Mouse (Mus musculus) liver, embryonic 14.5 days (tissue): Measurements from ENCODE around the gene Aamp. TPM values are rescaled to one million over a fixed set of nuclear protein-coding genes. Genes with fewer than 3 reads are reported as not detected.

Source experiments
- ATAC-seq: fragments of 200-750 bp; cut with Nextera tagmentation; 2 replicates; pipeline ENCODE4 v1.8.0; 2017; ENCODE audit warnings: moderate number of reproducible peaks, mild to moderate bottlenecking, moderate library complexity; ENCODE audit not compliant: insufficient read depth
- DNase-seq, 3 experiments: peaks; one replicate each; pipeline ENCODE4 v3.0.0-alpha.2; 2012 to 2013; ENCODE audit warnings: low read depth in 3 of 3, low spot score in 3 of 3
- H3K27ac ChIP-seq: fragments of 300-500 bp; sonication (generic); 2 replicates; pipeline ENCODE4 v1.5.1; 2014; ENCODE audit warnings: moderate library complexity, mild to moderate bottlenecking, control low read depth, inconsistent platforms
- H3K27me3 ChIP-seq: fragments of 300-500 bp; sonication (generic); 2 replicates; pipeline ENCODE4 v1.6.1; 2014; ENCODE audit warnings: mild to moderate bottlenecking, low read length, moderate library complexity; ENCODE audit not compliant: control insufficient read depth, insufficient read depth
- H3K36me3 ChIP-seq: fragments of 300-500 bp; sonication (generic); replicated peaks from 2 replicates; pipeline ENCODE4 v1.6.1; 2014; ENCODE audit warnings: low read depth; ENCODE audit not compliant: control insufficient read depth, insufficient read depth
- H3K4me1 ChIP-seq, 2 experiments: fragments of 200-500 bp in 1 of 2; fragments of 300-500 bp in 1 of 2; sonication (generic) in 1 of 2; replicated peaks; 2 replicates each; pipeline ENCODE4 v1.6.1; 2012 to 2014; ENCODE audit warnings: antibody characterized with exemption in 1 of 2, inconsistent platforms in 1 of 2, low read length in 1 of 2; ENCODE audit not compliant: control insufficient read depth in 2 of 2, insufficient read depth in 2 of 2
- H3K4me2 ChIP-seq: fragments of 300-500 bp; sonication (generic); 2 replicates; pipeline ENCODE4 v1.6.1; 2014; ENCODE audit warnings: low read depth, mild to moderate bottlenecking, control low read depth, moderate library complexity
- H3K4me3 ChIP-seq, 2 experiments: fragments of 200-500 bp in 1 of 2; fragments of 300-500 bp in 1 of 2; sonication (generic) in 1 of 2; 2 replicates each; pipeline ENCODE4 v1.5.1; 2012 to 2014; ENCODE audit warnings: low read depth in 2 of 2, low read length in 2 of 2, mild to moderate bottlenecking in 2 of 2, control low read depth in 1 of 2, inconsistent platforms in 1 of 2, moderate library complexity in 1 of 2; ENCODE audit not compliant: insufficient read depth in 1 of 2
- H3K9ac ChIP-seq: fragments of 300-500 bp; sonication (generic); replicated peaks from 2 replicates; pipeline ENCODE4 v1.6.1; 2014; ENCODE audit warnings: mild to moderate bottlenecking, control low read depth, moderate library complexity
- H3K9me3 ChIP-seq: fragments of 300-500 bp; sonication (generic); 2 replicates; pipeline ENCODE4 v1.6.1; 2016; ENCODE audit warnings: low read length, mixed read lengths; ENCODE audit not compliant: control insufficient read depth
- CTCF ChIP-seq: IDR thresholded peaks from 2 replicates; pipeline ENCODE4 v1.5.1; 2016; ENCODE audit warnings: antibody characterized with exemption, low read depth, control low read depth
- EP300 ChIP-seq: IDR thresholded peaks from 2 replicates; pipeline ENCODE4 v1.6.1; 2016; ENCODE audit warnings: antibody characterized with exemption, low read depth
- WGBS: fragments of 180-500 bp; shearing (Covaris S2); extraction: QIAGEN DNeasy Blood & Tissue Kit; methylation state at CpG from one replicate; pipeline ENCODE4 v1.1.7; 2014; ENCODE audit not compliant: insufficient replicate concordance; 5-methylcytosine and 5-hydroxymethylcytosine counted together
- polyA plus RNA-seq, 2 experiments: library from polyadenylated mRNA; depleted of rRNA in 1 of 2; stranded (reverse) in 1 of 2; unstranded in 1 of 2; fragments of >200 nt; fragmentation: Nextera tagmentation in 1 of 2; extraction: Ambion mirVana in 1 of 2; gene quantifications; 2 replicates each; pipeline versions ENCODE4 v1.2.1 to v1.2.3; 2012 to 2014

Aamp gene
- polyA plus RNA-seq, 2 experiments = 55.8 to 84.4 TPM

DNA sequence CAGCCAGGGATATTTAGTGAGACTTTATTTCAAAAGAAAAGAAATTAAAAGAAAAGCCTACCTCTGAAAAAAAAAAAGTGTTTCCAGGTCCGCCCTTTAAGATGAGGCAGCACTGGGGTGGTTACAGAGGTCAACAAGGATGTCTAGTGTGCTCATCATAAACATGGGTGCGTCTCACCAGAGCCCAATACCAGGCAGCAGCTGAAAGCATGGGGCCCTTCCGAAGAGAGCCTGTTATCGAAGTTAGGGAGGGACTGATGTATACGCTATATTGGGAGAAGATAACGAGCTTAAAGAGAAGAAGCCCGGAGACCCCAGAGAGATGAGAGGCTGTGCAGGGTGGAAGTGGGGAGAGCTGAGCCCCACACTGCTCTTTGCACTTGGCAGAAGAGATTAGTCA, 45.4 kb downstream of the Aamp start:
- DNase-seq = peak in 2 of 3 experiments; percentile 48 to 50
- H3K4me1 ChIP-seq = peaks cover 28 to 31% of the 10 kb centered on the region in 2 experiments
- 10% methylated on average over 7 of the region's 7 CpGs for WGBS
- H3K4me3 ChIP-seq = peak overlapping the region; percentile 21 to 96; a peak in 3 of 4 replicates
- peak overlapping the region; percentile 99 for H3K4me2 ChIP-seq
- H3K27ac ChIP-seq = peak overlapping the region; percentile 82
- TF ChIP-seq EP300 = no peak
- TF ChIP-seq CTCF = no peak
- ATAC-seq = peak; percentile 47
- no peaks in the 10 kb centered on the region for H3K9me3 ChIP-seq
- no peaks in the 10 kb centered on the region for H3K27me3 ChIP-seq
- H3K36me3 ChIP-seq = no peaks in the 10 kb centered on the region; the same call in 1 of the 2 replicates
- H3K9ac ChIP-seq = peak overlapping the region; percentile 95

DNA sequence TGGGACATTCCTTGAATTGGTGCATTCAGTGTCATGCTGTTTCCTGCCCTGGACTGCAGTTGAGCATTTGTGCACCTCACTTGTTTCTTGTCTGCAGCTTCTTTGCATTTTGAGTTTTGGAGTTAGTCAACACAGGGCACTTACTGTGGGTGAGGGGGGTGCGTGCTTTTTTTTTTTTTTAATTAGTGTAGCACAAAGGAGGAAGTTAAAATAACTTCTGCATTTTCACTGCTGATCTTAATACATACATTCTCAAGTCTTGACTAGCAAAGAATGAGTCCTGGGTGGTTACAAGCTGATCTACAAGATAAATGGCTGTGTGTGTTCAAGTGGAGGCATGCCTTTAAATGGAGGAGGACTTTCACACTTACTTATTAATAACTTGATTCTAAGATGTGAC, 46.4 kb downstream of the Aamp start:
- Histone ChIP-seq H3K4me3 (peak overlapping the region; percentile 86 to 96), H3K4me1 (peaks cover 28 to 31% of the 10 kb centered on the region in 2 experiments), H3K4me2 (peak overlapping the region; percentile 99), H3K27me3 (no peaks in the 10 kb centered on the region), H3K9me3 (no peaks in the 10 kb centered on the region), H3K36me3 (no peaks in the 10 kb centered on the region; the same call in 1 of the 2 replicates), H3K27ac (peak overlapping the region; percentile 82), H3K9ac (peak overlapping the region; percentile 95)
- ATAC-seq = no peak
- no peak for TF ChIP-seq EP300
- WGBS = 5% methylated on average over 1 of the region's 1 CpGs
- no peak for DNase-seq

DNA sequence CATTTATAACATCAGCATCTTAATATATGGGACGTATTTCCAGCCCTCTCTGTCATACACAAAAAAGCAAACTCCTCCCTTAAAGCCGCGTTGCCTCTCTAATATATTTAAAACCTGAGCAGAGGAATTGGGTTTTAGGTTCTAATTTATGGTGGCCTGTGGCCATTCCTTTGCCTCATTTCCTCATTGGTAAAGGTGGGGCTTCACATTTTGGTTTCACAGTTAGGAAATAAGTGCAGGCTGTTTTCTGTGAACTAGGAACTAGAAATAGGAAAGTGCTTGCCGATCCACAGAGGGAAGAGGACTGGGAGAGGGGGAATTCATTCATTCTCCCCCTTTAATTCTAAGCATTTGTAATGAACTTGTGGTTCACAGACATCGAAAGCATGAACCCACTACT, 46.9 kb downstream of the Aamp start:
- DNase-seq = no peak
- no peaks in the 10 kb centered on the region; the same call in 1 of the 2 replicates for H3K36me3 ChIP-seq

DNA sequence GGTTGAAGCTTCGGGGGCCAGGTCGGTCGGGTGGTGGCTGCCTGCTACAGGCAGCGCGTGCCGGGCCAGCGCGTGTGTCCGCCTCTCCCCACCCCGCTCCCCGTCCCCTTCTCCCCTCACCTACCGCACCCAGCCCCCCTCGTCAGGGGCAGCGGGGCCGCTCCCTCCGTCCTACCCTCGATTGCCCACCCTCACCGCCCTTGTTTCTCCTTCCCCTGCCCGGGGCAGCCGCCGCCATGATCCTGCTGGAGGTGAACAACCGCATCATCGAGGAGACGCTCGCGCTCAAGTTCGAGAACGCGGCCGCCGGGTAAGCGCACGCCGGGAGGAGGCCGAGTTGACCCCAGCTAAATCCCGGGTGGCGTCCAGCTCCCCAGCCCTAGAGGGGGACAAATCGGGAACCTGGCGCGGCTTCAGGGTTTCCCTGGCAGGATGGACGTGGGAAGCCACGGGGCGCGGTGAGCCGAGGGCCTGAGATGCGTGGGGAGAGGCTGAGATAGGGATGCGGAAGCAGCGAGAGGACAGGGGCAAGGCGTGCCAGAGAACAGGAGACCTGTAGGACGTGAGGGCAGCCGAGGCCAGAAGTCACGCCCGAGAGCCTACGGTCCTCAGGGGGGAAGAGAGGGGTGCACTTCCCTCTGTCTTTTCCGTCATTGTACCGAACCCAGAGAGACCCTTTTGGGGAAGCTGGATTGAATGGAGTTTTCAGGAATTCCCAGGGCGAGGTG, 47.8 kb downstream of the Aamp start:
- TF ChIP-seq CTCF (no peak), EP300 (no peak)
- no peaks in the 10 kb centered on the region for H3K9me3 ChIP-seq
- no peaks in the 10 kb centered on the region; the same call in 1 of the 2 replicates for H3K36me3 ChIP-seq
- peaks cover 29 to 31% of the 10 kb centered on the region in 2 experiments for H3K4me1 ChIP-seq
- no peaks in the 10 kb centered on the region for H3K27me3 ChIP-seq
- peak overlapping the region; percentile 95 for H3K9ac ChIP-seq
- peak overlapping the region; percentile 86 to 96 for H3K4me3 ChIP-seq
- WGBS = under 1% methylated on average over 51 of the region's 57 CpGs
- DNase-seq (peak in 2 of 3 experiments; percentile 49 to 54), ATAC-seq (peak; percentile 56)
- peak overlapping the region; percentile 99 for H3K4me2 ChIP-seq
- H3K27ac ChIP-seq = peak overlapping the region; percentile 82

More for the DNA sequence above, 46.9 kb downstream of the Aamp start:
- peak overlapping the region; percentile 82 for H3K27ac ChIP-seq
- H3K9ac ChIP-seq = peak overlapping the region; percentile 95
- no peak for TF ChIP-seq CTCF
- no peak for TF ChIP-seq EP300
- peak overlapping the region; percentile 86 to 96 for H3K4me3 ChIP-seq
- H3K4me2 ChIP-seq = peak overlapping the region; percentile 99
- peaks cover 28 to 31% of the 10 kb centered on the region in 2 experiments for H3K4me1 ChIP-seq
- WGBS = 2% methylated on average over 5 of the region's 5 CpGs
- ATAC-seq = no peak
- H3K9me3 ChIP-seq = no peaks in the 10 kb centered on the region
- H3K27me3 ChIP-seq = no peaks in the 10 kb centered on the region

DNA sequence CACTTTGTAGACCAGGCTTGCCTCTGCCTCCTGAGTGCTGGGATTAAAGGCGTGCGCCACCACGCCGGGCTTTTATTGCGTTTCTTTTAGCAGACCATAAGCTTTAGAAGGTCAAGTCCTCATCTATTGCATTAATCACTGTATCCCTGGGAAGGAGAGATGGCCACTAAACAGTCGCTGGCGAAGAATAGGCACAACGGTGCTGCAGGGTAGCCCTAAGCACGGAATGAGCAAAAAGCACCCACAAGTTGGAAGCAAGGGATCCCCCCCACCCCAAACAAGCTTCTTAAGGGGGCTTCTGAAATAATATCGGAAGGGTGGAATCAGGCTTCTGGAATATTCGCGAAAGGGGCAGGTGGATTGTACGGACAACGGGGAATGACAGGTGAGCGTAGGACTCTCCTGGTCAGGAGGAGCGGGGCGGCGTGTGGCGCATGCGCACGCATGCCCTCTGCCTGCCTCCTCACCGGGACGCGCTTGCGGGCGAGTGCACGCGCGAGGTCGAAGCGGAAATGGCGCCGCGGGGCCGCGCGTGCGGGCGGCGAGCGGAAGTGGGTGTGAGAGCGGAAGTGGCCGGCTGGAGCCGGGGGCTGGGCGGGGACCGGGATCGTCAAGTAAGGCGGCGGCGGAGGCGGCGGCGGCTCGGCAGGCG, 48.5 kb downstream of the Aamp start, which contains the start of gene Arpc2:
Arpc2 (plus strand) TSS at position 147 of the 652 bp plus-strand sequence.
- Histone ChIP-seq H3K4me2 (peak within 1 kb of the TSS; percentile 99), H3K4me1 (peaks cover 31% of the 10 kb centered on the region in 2 experiments), H3K4me3 (peak within 1 kb of the TSS; percentile 86 to 96), H3K27ac (peak within 1 kb of the TSS; percentile 82), H3K36me3 (no peaks in the 10 kb centered on the region), H3K27me3 (no peaks in the 10 kb centered on the region), H3K9ac (peak within 1 kb of the TSS; percentile 95), H3K9me3 (no peaks in the 10 kb centered on the region)
- DNase-seq = peak; percentile 91 to 94 (median 93)
- peak; percentile 92 for ATAC-seq
- WGBS = 5% methylated on average over 40 of the region's 55 CpGs
- TF ChIP-seq CTCF = no peak
- TF ChIP-seq EP300 = no peak
